Mouse (Mus musculus): Measurements from ENCODE around the gene Plscr5. TPM values are rescaled to one million over a fixed set of nuclear protein-coding genes. Genes with fewer than 3 reads are reported as not detected.
A peak's percentile ranks its signal among the peaks of the same experiment; 100 is the strongest.
"Not testable (repeated sequence)": the region's sequence is repeated elsewhere in the genome, so short reads cannot be mapped to it uniquely, and the experiment has no call there.

Plscr5 gene
- polyA plus RNA-seq (2015; fragmentation: Nextera tagmentation; extraction: Ambion mirVana): not detected in 2 replicates

GRCm38 (mm10) chr9:92192636-92193035 lies at the start of gene Plscr5:
Plscr5 (plus strand) TSS chr9:92192936.
- not testable (repeated sequence) for H3K4me2 ChIP-seq; H3K36me3 ChIP-seq; H3K4me1 ChIP-seq; H3K27ac ChIP-seq; H3K9ac ChIP-seq; H3K27me3 ChIP-seq; ATAC-seq (ENCODE audit: insufficient number of reproducible peaks, insufficient read depth, low FRiP score, low TSS enrichment, low read depth); H3K4me3 ChIP-seq; H3K9me3 ChIP-seq
- 73% methylated on average over 9 of the region's 9 CpGs for WGBS

- Histone ChIP-seq H3K36me3 (no peaks in the 10 kb centered on the region), H3K27ac (no peak overlapping the region), H3K27me3 (no peaks in the 10 kb centered on the region), H3K4me2 (no peak overlapping the region), H3K9ac (no peak overlapping the region), H3K4me3 (no peak overlapping the region), H3K9me3 (no peaks in the 10 kb centered on the region), H3K4me1 (no peaks in the 10 kb centered on the region)
- no peak for ATAC-seq (ENCODE audit: insufficient number of reproducible peaks, insufficient read depth, low FRiP score, low TSS enrichment, low read depth)
- WGBS: 19% methylated on average over 7 of the region's 7 CpGs
Observed at GRCm38 (mm10) chr9:92147555-92148248, 45.0 kb upstream of the Plscr5 start.

DNA sequence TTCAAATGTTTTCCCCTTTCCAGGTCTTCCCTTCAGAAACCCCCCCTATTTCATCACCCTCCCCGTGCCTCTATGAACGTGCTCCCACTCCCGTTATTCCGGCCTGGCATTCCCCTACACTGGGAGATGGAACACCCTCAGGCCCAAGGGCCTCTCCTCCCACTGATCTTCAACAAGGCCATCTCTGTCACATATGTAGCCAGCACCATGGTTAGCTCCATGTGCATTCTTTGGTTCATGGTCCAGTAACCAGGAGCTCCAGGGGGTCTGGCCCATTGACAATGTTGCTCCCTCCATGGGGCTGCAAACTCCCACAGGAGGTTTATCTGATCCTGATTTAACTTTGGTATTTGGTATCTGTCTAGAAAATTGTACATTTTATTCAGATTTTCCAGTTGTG lies 30.5 kb upstream of the Plscr5 start:
- 27% methylated on average over 4 of the region's 4 CpGs for WGBS
- H3K36me3 ChIP-seq: no peaks in the 10 kb centered on the region
- no peak for ATAC-seq (ENCODE audit: insufficient number of reproducible peaks, insufficient read depth, low FRiP score, low TSS enrichment, low read depth)

DNA sequence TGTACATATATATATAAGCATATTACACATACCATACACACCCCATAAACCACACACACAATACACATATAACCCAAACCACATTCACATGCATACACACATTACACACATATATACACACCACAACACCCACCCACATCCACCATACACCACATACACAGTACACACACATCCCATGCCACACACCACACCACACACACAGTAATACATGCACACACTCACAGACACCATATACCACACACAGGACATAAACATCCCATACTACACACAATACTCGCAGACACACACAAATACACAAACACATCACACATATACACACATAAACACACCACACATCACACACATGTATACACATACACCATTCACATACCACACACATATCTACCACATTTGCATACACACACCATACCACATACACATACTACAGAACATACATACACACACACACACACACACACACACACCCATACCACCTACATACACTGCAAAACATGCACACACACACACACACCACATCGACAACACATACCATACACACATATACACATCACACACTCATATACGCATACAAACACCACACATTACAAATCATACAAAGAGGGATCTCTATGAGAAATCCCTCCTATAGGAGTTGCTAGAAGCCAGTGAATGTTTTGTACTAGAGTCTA lies 19.3 kb upstream of the Plscr5 start:
- no peaks in the 10 kb centered on the region for H3K9me3 ChIP-seq
- no peaks in the 10 kb centered on the region for H3K4me1 ChIP-seq
- no peak overlapping the region for H3K4me3 ChIP-seq
- peak; percentile 52 for ATAC-seq (ENCODE audit: insufficient number of reproducible peaks, insufficient read depth, low FRiP score, low TSS enrichment, low read depth)
- H3K9ac ChIP-seq: no peak overlapping the region
- H3K27me3 ChIP-seq: no peaks in the 10 kb centered on the region
- no peak overlapping the region for H3K27ac ChIP-seq
- H3K36me3 ChIP-seq: no peaks in the 10 kb centered on the region
- WGBS: 95% methylated on average over 3 of the region's 3 CpGs
- H3K4me2 ChIP-seq: no peak overlapping the region

More for the DNA sequence above, 30.5 kb upstream of the Plscr5 start:
- Histone ChIP-seq H3K9ac (no peak overlapping the region), H3K9me3 (no peaks in the 10 kb centered on the region), H3K27ac (no peak overlapping the region), H3K4me2 (no peak overlapping the region), H3K27me3 (no peaks in the 10 kb centered on the region), H3K4me3 (no peak overlapping the region), H3K4me1 (no peaks in the 10 kb centered on the region)

DNA sequence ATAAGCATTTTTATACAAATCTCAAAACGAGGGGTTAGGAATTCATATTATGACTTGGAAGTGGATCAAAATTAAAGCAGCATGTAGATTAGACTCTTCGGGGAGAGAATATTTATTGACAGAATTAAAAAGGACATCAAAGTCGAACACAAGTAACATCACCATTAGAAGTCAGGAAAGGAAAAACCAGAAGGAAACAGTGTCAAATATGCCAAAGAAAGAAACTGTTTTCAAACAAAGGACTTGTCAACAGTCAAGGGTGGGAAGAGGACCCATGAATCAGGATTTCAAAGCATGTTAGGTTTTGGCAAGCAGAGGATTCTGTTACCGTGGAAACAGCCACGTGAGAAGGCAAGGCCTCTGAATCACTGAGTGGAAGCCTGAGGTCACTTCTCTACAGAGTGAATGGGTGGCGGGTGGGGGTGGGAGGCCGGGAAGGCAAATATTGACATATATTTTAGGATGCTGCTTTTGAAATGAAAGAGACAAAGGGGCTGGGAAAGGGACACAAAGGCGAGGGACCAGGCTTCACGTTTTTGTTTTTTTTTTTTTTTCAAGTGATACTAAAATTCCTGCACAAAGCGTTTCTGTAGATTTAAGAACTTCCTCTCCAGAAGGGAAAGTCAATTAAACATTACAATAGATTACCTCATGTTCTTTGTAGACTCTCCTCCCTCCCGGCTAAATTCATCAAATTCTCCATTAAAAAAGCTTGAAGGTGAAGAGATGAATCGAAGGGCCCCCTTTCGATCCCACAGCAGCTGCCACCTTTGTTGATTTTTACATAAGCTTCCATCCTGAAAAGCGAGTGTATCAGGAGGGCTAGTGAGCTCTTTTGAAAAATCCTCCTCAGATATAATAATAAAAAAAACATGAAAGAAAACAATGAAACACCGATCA lies 18.3 kb upstream of the Plscr5 start:
- H3K4me3 ChIP-seq: no peak overlapping the region
- no peak for ATAC-seq (ENCODE audit: insufficient number of reproducible peaks, insufficient read depth, low FRiP score, low TSS enrichment, low read depth)
- H3K9ac ChIP-seq: no peak overlapping the region
- no peaks in the 10 kb centered on the region for H3K36me3 ChIP-seq
- 60% methylated on average over 15 of the region's 15 CpGs for WGBS
- H3K4me1 ChIP-seq: no peaks in the 10 kb centered on the region
- no peak overlapping the region for H3K4me2 ChIP-seq
- H3K27me3 ChIP-seq: no peaks in the 10 kb centered on the region
- no peak overlapping the region for H3K27ac ChIP-seq
- H3K9me3 ChIP-seq: no peaks in the 10 kb centered on the region

DNA sequence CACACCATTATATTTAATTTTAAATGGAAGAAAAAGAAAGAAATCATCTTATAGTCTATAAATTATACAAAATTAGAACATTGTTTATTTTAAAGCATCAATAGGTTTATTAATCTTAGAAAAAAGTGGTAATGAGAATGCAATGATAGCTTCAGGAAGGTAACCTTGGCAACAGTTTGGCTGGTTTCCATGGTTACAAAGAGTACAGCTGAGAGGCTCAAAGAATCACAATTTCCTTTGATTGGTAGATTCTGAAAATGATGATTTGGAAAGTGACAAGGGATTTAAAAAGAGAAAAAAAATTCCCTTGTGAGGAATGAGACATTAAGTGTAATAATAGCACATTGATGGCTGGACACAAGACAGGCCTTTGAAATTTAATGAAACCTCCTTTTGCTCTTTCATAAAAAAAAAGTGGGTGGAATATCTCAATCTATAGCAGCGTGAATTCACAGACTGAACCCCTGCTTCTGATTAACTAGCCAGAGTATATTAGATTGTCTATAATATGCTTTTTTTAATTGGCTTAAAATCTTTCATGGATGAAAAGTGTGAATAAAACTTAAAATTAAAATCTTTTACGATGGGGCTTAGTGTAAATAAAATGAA lies 13.8 kb upstream of the Plscr5 start:
- Histone ChIP-seq H3K9ac (no peak overlapping the region), H3K4me1 (no peaks in the 10 kb centered on the region), H3K9me3 (no peaks in the 10 kb centered on the region), H3K27me3 (no peaks in the 10 kb centered on the region), H3K4me2 (no peak overlapping the region), H3K36me3 (no peaks in the 10 kb centered on the region), H3K4me3 (no peak overlapping the region), H3K27ac (no peak overlapping the region)
- WGBS: 73% methylated on average over 2 of the region's 2 CpGs
- ATAC-seq (ENCODE audit: insufficient number of reproducible peaks, insufficient read depth, low FRiP score, low TSS enrichment, low read depth): no peak

DNA sequence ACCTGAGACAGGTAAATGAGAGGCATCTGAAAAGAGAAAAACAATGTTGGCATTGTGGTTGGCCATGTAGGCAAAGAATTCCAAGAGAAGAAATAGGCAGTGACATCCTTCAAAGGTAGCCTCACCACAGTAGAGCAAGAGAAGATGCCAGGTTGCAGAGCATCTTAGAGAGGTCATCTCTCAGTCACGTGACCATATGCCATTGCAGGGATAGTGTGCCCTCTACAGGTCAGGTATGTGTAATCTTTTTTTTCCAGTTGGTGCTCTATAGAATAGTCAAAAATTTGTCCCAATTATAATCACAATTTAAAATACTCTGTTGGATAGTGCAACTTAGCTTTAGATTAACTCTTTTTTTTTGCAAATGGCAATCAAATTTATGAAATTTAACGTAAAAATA lies 1.4 kb upstream of the Plscr5 start:
- ATAC-seq (ENCODE audit: insufficient number of reproducible peaks, insufficient read depth, low FRiP score, low TSS enrichment, low read depth): no peak
- Histone ChIP-seq H3K36me3 (no peaks in the 10 kb centered on the region), H3K27ac (no peak overlapping the region), H3K4me1 (no peaks in the 10 kb centered on the region), H3K9me3 (no peaks in the 10 kb centered on the region), H3K4me3 (no peak overlapping the region), H3K4me2 (no peak overlapping the region), H3K27me3 (no peaks in the 10 kb centered on the region), H3K9ac (no peak overlapping the region)
- 85% methylated on average over 2 of the region's 2 CpGs for WGBS

GRCm38 (mm10) chr9:92198408-92198807 lies 5.7 kb downstream of the Plscr5 start:
- 59% methylated on average over 3 of the region's 3 CpGs for WGBS
- Histone ChIP-seq H3K4me2 (no peak overlapping the region), H3K9ac (no peak overlapping the region), H3K36me3 (no peaks in the 10 kb centered on the region), H3K9me3 (no peaks in the 10 kb centered on the region), H3K27me3 (no peaks in the 10 kb centered on the region), H3K27ac (no peak overlapping the region), H3K4me3 (no peak overlapping the region), H3K4me1 (no peaks in the 10 kb centered on the region)
- no peak for ATAC-seq (ENCODE audit: insufficient number of reproducible peaks, insufficient read depth, low FRiP score, low TSS enrichment, low read depth)

- no peak overlapping the region for H3K4me2 ChIP-seq
- no peaks in the 10 kb centered on the region for H3K4me1 ChIP-seq
- WGBS: 76% methylated on average over 5 of the region's 5 CpGs
- H3K4me3 ChIP-seq: no peak overlapping the region
- no peaks in the 10 kb centered on the region for H3K9me3 ChIP-seq
- no peak for ATAC-seq (ENCODE audit: insufficient number of reproducible peaks, insufficient read depth, low FRiP score, low TSS enrichment, low read depth)
- no peaks in the 10 kb centered on the region for H3K36me3 ChIP-seq
- H3K9ac ChIP-seq: no peak overlapping the region
- H3K27ac ChIP-seq: no peak overlapping the region
- no peaks in the 10 kb centered on the region for H3K27me3 ChIP-seq
Observed at GRCm38 (mm10) chr9:92199564-92199963, 6.8 kb downstream of the Plscr5 start.

DNA sequence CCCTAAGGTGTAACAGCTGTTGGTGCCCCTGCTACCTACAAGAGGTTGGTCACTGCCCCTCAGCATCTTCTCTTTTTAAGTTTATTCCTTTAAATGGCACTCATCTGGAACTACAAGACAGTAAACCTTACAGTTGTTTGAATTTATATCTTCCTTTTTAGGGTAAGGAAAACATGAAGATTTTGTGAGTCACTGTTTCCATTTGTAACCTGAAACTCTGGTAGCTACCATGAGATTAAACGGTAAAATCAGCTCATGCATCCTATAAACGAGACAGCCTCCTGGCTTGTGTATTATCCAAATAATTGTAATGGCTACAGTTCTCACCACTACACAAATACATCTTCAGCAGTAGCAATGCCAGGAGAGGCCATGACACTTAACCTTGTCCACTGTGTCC lies 11.7 kb downstream of the Plscr5 start:
- Histone ChIP-seq H3K9me3 (no peaks in the 10 kb centered on the region), H3K27ac (no peak overlapping the region), H3K4me1 (no peaks in the 10 kb centered on the region), H3K4me2 (no peak overlapping the region), H3K36me3 (no peaks in the 10 kb centered on the region), H3K4me3 (no peak overlapping the region), H3K9ac (no peak overlapping the region), H3K27me3 (no peaks in the 10 kb centered on the region)
- ATAC-seq (ENCODE audit: insufficient number of reproducible peaks, insufficient read depth, low FRiP score, low TSS enrichment, low read depth): no peak
- WGBS: 27% methylated on average over 2 of the region's 2 CpGs

- H3K36me3 ChIP-seq: no peaks in the 10 kb centered on the region
- H3K27me3 ChIP-seq: no peaks in the 10 kb centered on the region
- H3K4me2 ChIP-seq: no peak overlapping the region
- no peak overlapping the region for H3K4me3 ChIP-seq
- WGBS: 40% methylated on average over 4 of the region's 4 CpGs
- no peaks in the 10 kb centered on the region for H3K4me1 ChIP-seq
- ATAC-seq (ENCODE audit: insufficient number of reproducible peaks, insufficient read depth, low FRiP score, low TSS enrichment, low read depth): no peak
- H3K27ac ChIP-seq: no peak overlapping the region
- no peaks in the 10 kb centered on the region for H3K9me3 ChIP-seq
- no peak overlapping the region for H3K9ac ChIP-seq
Observed at GRCm38 (mm10) chr9:92207307-92207706, 14.6 kb downstream of the Plscr5 start.

All from embryonic facial prominence, embryonic 13.5 days (tissue).